In genomic region chr12:11623561-11623960, GRCm38 (mm10) we compare ENCODE assay signal across 10 mouse cellular contexts.
"Had no signal": no experiment of that assay in that cellular context is flagged by ENCODE, and none has a peak within 500 bp of the region (broad histone marks: within the 10 kb centered on the region; RNA-seq: fewer than 3 reads in every experiment).

No protein-coding gene starts in this region.

- H3K4me3 ChIP-seq: layer of hippocampus, adult 2 months; limb, embryonic 12.5 days; midbrain, embryonic 13.5 days had no signal

- H3K27ac ChIP-seq: layer of hippocampus, adult 2 months; limb, embryonic 12.5 days; liver, embryonic 14.5 days; midbrain, embryonic 13.5 days had no signal

- H3K36me3 ChIP-seq: limb, embryonic 12.5 days; midbrain, embryonic 13.5 days had no signal

- H3K4me1 ChIP-seq: limb, embryonic 12.5 days; midbrain, embryonic 13.5 days had no signal

- ATAC-seq: inflammation-experienced regulatory T-cells, adult 6 months; midbrain, embryonic 13.5 days had no signal

- H3K9me3 ChIP-seq: limb, embryonic 12.5 days; midbrain, embryonic 13.5 days had no signal

- H3K4me2 ChIP-seq: limb, embryonic 12.5 days; midbrain, embryonic 13.5 days had no signal

- DNase-seq: liver; lung, adult 18-20 months; lung, postnatal 36 days; right cerebral cortex, adult 18-20 months; right cerebral cortex, postnatal 25 days had no signal

- H3K27me3 ChIP-seq: limb, embryonic 12.5 days; midbrain, embryonic 13.5 days had no signal

- H3K9ac ChIP-seq: limb, embryonic 12.5 days; liver, embryonic 14.5 days; midbrain, embryonic 13.5 days had no signal
